Mouse (Mus musculus): ENCODE results near the gene Dmrt3.

- TF ChIP-seq POLR2A (IDR thresholded peaks at IDR 0.05; ENCODE audit: control insufficient read depth, extremely low read depth, insufficient read depth, low read length, poor library complexity) (no peak), CTCF (IDR thresholded peaks at IDR 0.05; ENCODE audit: borderline replicate concordance, control insufficient read depth, extremely low read depth, insufficient read depth, low read length, poor library complexity) (no peak)
Observed at GRCm38 (mm10) chr19:25650474-25650873, 40.4 kb downstream of the Dmrt3 start.

Measured in thymus, adult 2 months (tissue).